Mouse (Mus musculus): ENCODE results near the gene Camsap1.

Camsap1 gene

GRCm38 (mm10) chr2:25978997-25979396 is 4.1 kb downstream of the Camsap1 start:
- no peak for DNase-seq (ENCODE audit: low spot score)

DNA sequence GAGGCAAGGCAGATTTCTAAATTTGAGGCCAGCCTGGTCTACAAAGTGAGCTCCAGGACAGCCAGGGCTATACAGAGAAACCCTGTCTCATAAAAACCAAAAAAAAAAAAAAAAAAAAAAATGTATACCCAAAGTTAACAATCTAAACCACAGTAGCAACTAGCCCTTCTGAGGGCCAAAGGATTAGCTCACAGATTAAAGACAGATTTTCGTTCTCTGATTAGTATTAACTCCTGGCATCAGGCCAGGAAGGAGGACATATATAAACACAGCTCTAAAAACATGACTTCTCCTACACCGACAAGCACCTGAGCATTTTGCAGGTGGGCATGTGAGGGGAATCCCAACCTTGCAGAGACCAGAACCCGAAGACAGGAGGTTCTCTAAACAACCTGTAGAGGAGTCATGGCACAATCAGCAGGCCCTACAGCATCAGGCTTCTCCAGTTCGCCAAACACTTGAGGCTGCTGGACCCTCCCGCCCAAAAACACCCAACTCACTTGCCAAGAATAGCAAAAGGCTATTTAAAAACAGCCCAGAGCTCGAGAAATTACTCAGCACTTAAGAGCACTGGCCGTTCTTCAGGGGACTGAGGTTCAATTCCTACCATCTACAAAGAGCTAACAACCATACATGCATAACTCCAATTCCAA is 5.4 kb downstream of the Camsap1 start:
- DNase-seq (ENCODE audit: low spot score), result no peak

DNA sequence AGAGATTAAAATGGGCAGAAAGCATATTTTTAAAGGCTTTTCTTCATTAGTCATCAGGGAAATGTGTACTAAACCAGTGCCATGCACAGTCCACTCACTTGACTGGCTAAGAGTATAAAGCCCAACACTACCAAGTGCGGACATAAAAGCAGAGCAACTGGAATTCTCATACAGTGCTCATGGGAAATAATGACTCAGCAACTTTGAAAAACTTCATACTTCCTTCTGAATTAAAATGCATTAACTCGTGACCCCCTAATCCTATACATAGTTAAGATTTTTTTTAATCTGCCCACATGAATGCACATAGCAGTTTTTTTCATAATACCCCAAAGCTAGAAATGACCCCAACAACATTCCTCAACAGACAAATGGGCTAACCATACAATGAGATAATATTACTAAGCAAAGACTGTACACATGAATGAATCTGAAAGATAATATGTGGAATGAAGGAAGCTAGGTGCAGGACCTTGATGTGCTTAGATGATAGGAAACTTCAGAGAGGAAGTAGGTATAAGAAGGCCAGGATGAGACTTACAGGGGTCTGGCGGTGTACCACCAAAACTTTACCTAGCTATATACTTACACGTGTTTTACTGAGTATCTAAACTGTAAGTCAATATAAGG is 7.8 kb downstream of the Camsap1 start:
- DNase-seq (ENCODE audit: low spot score), result no peak

DNA sequence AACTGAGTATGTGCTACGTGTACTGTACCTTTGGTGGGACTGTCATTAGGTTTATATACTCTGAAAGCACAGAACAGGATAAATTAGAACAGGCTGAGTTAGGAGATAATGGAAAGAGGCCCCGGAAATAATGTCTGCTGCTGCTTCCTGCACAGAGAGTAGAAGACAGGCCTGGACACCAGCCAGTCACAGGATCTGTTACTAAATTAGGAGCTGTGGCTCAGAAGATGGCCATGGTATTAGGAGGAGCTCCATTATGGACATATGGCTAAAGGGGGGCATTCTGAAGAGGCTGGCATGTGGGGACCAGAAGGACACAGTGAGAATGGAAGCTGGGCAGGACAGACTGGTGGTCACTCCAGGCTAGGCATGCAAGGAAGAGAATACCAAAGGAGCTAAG is 12.7 kb downstream of the Camsap1 start:
- no peak for DNase-seq (ENCODE audit: low spot score)

GRCm38 (mm10) chr2:25969319-25969718 is 13.8 kb downstream of the Camsap1 start:
- no peak for DNase-seq (ENCODE audit: low spot score)

GRCm38 (mm10) chr2:25949291-25949690 is 33.8 kb downstream of the Camsap1 start:
- no peak for DNase-seq (ENCODE audit: low spot score)

DNA sequence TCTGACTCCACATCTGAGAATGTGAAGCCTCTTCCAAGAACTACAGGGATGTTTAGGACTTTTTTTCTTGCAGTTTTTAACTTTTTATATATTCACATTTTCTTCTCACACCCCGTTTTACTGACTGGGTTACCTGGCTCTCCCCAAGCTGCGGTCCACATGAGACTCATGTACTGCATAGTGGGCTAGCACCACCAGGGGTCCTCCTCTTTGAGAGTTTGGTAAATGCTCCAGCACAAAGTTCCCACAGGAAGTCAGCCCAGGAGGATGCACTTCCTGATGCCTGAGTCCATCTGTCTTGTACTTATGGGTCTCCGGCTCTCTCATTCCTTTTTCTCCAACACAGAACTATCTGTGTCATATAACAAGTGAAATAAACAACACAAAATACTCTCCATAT is 35.1 kb downstream of the Camsap1 start:
- DNase-seq (ENCODE audit: low spot score), result no peak

GRCm38 (mm10) chr2:25943822-25944221 is 39.3 kb downstream of the Camsap1 start:
- no peak for DNase-seq (ENCODE audit: low spot score)

DNA sequence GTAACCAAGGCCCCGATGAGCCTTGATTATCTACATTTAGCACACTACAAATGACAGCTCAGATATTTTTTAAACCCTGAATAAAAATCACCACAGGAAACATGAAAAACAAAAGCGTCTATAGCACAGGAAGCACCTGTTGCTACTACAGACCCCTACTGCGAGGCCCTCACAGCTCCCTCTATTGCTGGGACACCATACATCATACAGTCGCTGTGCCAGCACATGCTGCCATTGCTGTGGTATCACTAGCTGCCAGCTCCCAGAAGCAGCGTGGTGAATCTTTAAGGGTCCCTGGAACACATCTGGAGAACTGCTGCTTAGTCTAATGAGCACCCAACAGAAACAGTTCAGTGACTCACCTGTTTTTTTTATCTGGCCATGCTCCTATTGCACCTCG is 42.6 kb downstream of the Camsap1 start:
- no peak for DNase-seq (ENCODE audit: low spot score)

- DNase-seq (ENCODE audit: low spot score), result no peak
Observed at GRCm38 (mm10) chr2:25931249-25931859, 51.7 kb downstream of the Camsap1 start.

- DNase-seq (ENCODE audit: low spot score), result no peak
Observed at GRCm38 (mm10) chr2:25927821-25928220, 55.3 kb downstream of the Camsap1 start.

- DNase-seq (ENCODE audit: low spot score), result no peak
Observed at GRCm38 (mm10) chr2:25924934-25925333, 58.1 kb downstream of the Camsap1 start.

DNA sequence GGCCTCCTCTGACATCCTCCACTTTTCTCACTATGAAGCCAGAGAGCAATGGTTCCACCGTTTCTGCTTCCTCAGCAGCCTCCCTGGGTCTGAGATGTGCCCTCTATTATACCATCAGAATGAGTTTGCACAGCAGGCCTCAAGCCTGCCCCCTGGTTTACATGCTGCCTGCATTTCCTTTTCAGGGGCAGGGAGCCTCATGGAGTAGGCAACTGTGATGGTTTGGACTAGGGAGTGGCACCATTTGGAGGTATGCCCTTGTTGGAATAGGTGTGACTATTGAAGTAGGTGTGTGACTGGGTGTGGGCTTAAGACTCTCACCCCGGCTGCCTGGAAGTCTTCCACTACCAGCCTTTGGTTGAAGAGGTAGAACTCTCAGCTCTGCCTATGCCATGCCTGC is 59.3 kb downstream of the Camsap1 start:
- DNase-seq (ENCODE audit: low spot score), result no peak

DNA sequence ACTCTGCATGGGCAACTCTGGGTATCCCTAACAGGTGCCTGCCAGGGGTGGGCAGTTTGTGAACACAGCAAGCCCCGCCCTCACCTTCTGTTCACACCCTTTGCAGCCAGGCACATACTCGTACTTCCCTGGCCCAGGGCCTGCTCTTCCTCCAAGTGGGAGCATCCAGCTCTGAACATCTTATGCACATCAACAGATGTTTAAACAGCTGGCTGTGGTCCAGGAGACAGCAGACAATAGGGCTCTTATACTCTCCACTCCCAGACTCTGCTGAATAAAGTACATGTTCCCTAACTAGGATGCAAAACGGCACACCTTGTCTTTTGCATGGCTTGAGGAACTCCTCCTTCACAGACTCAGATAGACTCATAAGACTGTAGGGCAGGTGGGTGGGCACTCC is 63.1 kb downstream of the Camsap1 start:
- no peak for DNase-seq (ENCODE audit: low spot score)

DNA sequence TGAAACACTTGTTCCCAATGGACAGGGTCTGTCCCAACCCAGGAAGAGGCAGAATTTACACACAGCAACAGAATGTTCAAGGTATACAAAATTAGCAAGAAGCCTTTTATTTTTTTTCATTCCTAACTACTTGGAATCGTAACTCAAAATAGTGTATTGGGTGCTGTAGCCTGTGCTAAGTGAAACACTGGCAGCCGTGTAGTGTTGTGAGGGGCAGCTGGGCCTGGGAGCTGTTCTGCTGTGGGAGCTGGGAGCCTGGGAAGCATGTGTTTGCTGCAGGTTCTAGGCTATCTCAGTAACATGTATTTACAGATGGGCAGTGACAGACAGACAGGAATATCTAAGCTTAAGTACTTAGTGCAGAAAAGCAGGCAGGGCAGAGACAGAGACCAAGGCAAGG is 64.7 kb downstream of the Camsap1 start:
- DNase-seq (ENCODE audit: low spot score), result no peak

GRCm38 (mm10) chr2:25914821-25915220 is 68.3 kb downstream of the Camsap1 start:
- no peak for DNase-seq (ENCODE audit: low spot score)

GRCm38 (mm10) chr2:25914201-25914600 is 68.9 kb downstream of the Camsap1 start:
- DNase-seq (ENCODE audit: low spot score), result no peak

GRCm38 (mm10) chr2:25913247-25913646 is 69.8 kb downstream of the Camsap1 start:
- no peak for DNase-seq (ENCODE audit: low spot score)

- DNase-seq (ENCODE audit: low spot score), result no peak
Observed at GRCm38 (mm10) chr2:25909872-25910271, 73.2 kb downstream of the Camsap1 start.

GRCm38 (mm10) chr2:25898970-25899369 is 84.1 kb downstream of the Camsap1 start:
- no peak for DNase-seq (ENCODE audit: low spot score)

DNA sequence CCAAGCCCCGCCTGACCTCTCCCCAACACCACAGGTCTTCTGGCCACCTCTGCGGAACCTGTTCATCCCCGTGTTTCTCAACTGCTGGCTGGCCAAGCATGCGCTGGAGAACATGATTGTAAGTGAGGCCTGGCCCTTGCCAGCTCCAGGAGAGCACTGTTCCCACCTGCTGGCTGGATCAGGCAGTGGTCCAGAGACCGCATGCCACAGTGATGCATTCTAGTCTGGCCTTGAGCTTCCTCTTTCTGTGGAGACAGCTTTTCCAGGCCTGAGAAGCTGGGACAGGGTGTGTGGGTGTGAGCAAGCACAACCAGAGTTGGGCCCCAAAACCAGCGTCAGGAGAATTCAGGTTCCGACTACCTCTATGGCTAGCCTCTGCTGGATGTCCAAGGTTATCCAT is 90.6 kb downstream of the Camsap1 start:
- no peak for DNase-seq (ENCODE audit: low spot score)

DNA sequence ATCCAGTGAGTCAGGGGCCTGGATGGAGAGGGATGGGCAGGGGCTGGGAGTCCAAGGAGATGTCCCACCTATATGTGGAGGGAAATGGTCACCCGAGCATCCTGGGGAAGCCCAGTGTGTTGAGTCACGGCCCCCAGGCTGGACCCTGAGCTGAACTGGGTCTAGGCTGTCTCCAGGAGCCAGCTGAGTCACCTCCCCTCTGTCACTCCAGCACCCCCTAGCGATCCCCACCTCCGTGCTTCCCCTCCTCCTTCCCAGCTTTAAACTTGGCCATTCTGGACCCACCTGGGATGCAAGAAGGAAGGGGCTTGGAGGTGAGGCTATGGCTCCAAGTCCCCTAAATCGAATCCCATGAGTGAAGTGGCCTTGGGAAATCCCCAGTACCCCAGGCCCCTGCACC is 94.9 kb downstream of the Camsap1 start:
- DNase-seq (ENCODE audit: low spot score), result no peak

GRCm38 (mm10) chr2:25887226-25887625 is 95.9 kb downstream of the Camsap1 start:
- no peak for DNase-seq (ENCODE audit: low spot score)

GRCm38 (mm10) chr2:25884756-25885155 is 98.3 kb downstream of the Camsap1 start:
- DNase-seq (ENCODE audit: low spot score), result no peak
